Mouse (Mus musculus) lung, embryonic 14.5 days (tissue): ENCODE measurements around the gene Lrrc51. TPM values are rescaled to one million over a fixed set of nuclear protein-coding genes. Genes with fewer than 3 reads are reported as not detected.
"Not testable (repeated sequence)": the region's sequence is repeated elsewhere in the genome, so short reads cannot be mapped to it uniquely, and the experiment has no call there.

Experiments
- ATAC-seq: fragments of 200-750 bp; cut with Nextera tagmentation; 2 replicates; pipeline ENCODE4 v1.8.0; 2017; ENCODE audit warnings: mild to moderate bottlenecking, moderate TSS enrichment, moderate library complexity; ENCODE audit not compliant: insufficient read depth
- DNase-seq: peaks from one replicate; pipeline ENCODE4 v3.0.0-alpha.2; 2015
- H3K27ac ChIP-seq: fragments of 300-500 bp; sonication (generic); 2 replicates; pipeline ENCODE4 v1.5.1; 2014; ENCODE audit warnings: low read depth, mild to moderate bottlenecking, moderate library complexity
- H3K27me3 ChIP-seq: fragments of 300-500 bp; sonication (generic); 2 replicates; pipeline ENCODE4 v1.6.1; 2014; ENCODE audit warnings: low read length, control low read depth; ENCODE audit not compliant: insufficient read depth
- H3K36me3 ChIP-seq: fragments of 300-500 bp; sonication (generic); 2 replicates; pipeline ENCODE4 v1.6.1; 2014; ENCODE audit warnings: control low read depth; ENCODE audit not compliant: insufficient read depth
- H3K4me1 ChIP-seq: fragments of 300-500 bp; sonication (generic); 2 replicates; pipeline ENCODE4 v1.6.1; 2014; ENCODE audit warnings: antibody characterized with exemption, control low read depth; ENCODE audit not compliant: insufficient read depth
- H3K4me2 ChIP-seq: fragments of 300-500 bp; sonication (generic); 2 replicates; pipeline ENCODE4 v1.6.1; 2014; ENCODE audit warnings: mild to moderate bottlenecking
- H3K4me3 ChIP-seq: fragments of 300-500 bp; sonication (generic); 2 replicates; pipeline ENCODE4 v1.5.1; 2014; ENCODE audit warnings: low read depth, low read length
- H3K9ac ChIP-seq: fragments of 300-500 bp; sonication (generic); 2 replicates; pipeline ENCODE4 v1.6.1; 2014
- H3K9me3 ChIP-seq: fragments of 300-500 bp; sonication (generic); 2 replicates; pipeline ENCODE4 v1.6.1; 2016; ENCODE audit warnings: low read depth, low read length, control low read depth
- CTCF ChIP-seq: IDR thresholded peaks from 2 replicates; pipeline ENCODE4 v1.5.1; 2016; ENCODE audit warnings: antibody characterized with exemption, low read depth
- WGBS: fragments of 180-500 bp; shearing (Covaris S2); extraction: QIAGEN DNeasy Blood & Tissue Kit; methylation state at CpG from one replicate; pipeline ENCODE4 v1.1.7; 2014; 5-methylcytosine and 5-hydroxymethylcytosine counted together
- polyA plus RNA-seq: library from polyadenylated mRNA; unstranded; fragments of >200 nt; fragmentation: Nextera tagmentation; extraction: Ambion mirVana; gene quantifications from 2 replicates; pipeline ENCODE4 v1.2.1, GENCODE M21; 2014

The Lrrc51 gene
- polyA plus RNA-seq, 1 experiment from 2014 or later: 8.3 TPM

DNA sequence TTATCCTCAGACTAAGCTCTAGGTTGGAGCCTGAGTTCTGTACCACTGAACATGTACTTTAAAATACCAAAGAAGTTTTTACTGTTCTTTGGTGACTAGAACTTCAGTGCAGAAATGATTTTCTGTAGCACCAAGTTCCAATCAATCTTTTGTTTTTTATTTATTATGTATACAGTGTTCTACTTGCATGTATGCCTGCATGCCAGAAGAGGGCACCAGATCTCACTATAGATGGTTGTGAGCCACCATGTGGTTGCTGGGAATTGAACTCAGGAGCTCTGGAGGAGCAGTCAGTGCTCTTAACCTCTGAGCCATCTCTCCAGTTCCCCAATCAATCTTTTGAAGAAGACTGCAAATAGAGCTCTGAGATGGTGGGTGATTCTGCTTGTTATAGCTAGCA is 7.8 kb downstream of the Lrrc51 start:
- not testable (repeated sequence) for H3K27ac ChIP-seq, H3K4me3 ChIP-seq, DNase-seq, H3K36me3 ChIP-seq, H3K9me3 ChIP-seq, ATAC-seq, H3K9ac ChIP-seq, H3K4me1 ChIP-seq, H3K4me2 ChIP-seq, H3K27me3 ChIP-seq
- peak; percentile 12; the same call in 1 of the 2 replicates for TF ChIP-seq CTCF

DNA sequence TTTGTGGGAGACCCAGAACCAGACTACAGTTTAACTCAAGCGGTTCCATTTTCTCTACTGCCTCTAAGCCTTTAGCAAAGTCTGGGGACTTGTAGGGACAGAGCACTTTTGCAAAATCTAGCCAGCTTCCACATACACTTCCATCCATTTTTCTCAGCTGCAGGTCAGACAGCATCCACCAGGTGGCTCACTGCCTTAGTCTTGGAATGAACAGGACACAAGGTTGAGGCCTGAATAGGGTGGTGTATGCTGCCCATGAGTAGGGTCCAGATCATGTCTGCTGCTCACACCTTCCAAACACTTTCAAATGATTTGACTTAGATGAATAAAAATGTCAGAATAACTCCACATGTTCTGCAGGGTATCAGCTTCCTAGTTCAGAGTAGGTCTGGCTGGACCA is 15.6 kb downstream of the Lrrc51 start:
- no peak overlapping the region for H3K4me3 ChIP-seq
- H3K9ac ChIP-seq: no peak overlapping the region
- WGBS: 28% methylated on average over 1 of the region's 1 CpGs
- no peaks in the 10 kb centered on the region for H3K4me1 ChIP-seq
- TF ChIP-seq CTCF: peak; percentile 89
- no peak overlapping the region for H3K27ac ChIP-seq
- H3K4me2 ChIP-seq: no peak overlapping the region
- no peaks in the 10 kb centered on the region for H3K27me3 ChIP-seq
- H3K36me3 ChIP-seq: peaks cover 17% of the 10 kb centered on the region
- H3K9me3 ChIP-seq: no peaks in the 10 kb centered on the region
- ATAC-seq: peak; percentile 84; the same call in 1 of the 2 replicates
- DNase-seq: peak; percentile 87

DNA sequence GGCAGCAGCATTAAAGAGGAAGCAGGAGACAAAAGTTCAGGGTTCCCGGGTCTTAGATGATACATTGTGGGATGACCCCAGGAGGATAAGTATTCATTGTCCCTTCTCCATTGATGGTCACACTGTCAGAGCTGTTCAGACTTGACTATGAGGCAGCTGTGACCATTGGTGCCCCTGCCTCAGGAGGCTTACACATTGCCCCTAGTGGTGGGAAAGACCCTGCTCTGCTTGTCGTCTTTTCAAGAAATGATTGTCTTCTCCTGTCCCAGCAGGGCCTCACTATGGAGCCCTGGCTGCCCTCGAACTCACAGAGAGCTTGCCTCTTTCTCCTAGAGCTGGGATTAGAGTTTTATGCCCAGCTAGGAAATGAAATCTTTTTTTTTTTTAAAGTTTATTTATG is 21.7 kb downstream of the Lrrc51 start:
- H3K27me3 ChIP-seq: no peaks in the 10 kb centered on the region
- no peak overlapping the region for H3K9ac ChIP-seq
- no peak overlapping the region for H3K4me3 ChIP-seq
- ATAC-seq (no peak), DNase-seq (no peak)
- H3K4me2 ChIP-seq: no peak overlapping the region
- H3K36me3 ChIP-seq: peaks cover 51% of the 10 kb centered on the region
- peak; percentile 47 for TF ChIP-seq CTCF
- no peak overlapping the region for H3K27ac ChIP-seq
- H3K4me1 ChIP-seq: no peaks in the 10 kb centered on the region
- 62% methylated on average over 3 of the region's 3 CpGs for WGBS
- no peaks in the 10 kb centered on the region for H3K9me3 ChIP-seq

DNA sequence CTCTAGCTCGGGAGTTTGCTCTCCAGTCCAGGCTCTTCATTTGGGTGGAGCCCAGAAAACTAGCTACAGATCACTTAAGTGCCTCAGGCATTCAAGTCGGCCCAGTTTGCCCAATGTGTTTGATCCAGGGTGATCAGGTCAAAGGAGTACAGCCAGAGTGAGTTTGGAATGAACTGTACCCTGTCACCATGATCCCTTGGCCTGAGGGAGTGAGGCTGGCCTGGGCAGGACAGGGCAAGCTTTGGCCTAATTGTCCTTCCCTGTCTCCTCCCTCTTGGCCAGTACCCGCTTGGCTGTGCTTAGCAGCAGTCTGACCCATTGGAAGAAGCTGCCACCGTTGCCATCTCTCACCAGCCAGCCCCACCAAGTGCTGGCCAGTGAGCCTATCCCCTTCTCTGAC is 23.6 kb downstream of the Lrrc51 start:
- Histone ChIP-seq H3K4me2 (no peak overlapping the region), H3K4me1 (no peaks in the 10 kb centered on the region), H3K27ac (no peak overlapping the region), H3K9ac (no peak overlapping the region), H3K27me3 (no peaks in the 10 kb centered on the region), H3K4me3 (no peak overlapping the region), H3K9me3 (no peaks in the 10 kb centered on the region), H3K36me3 (peaks cover 51% of the 10 kb centered on the region)
- ATAC-seq (no peak), DNase-seq (no peak)
- no peak for TF ChIP-seq CTCF
- 78% methylated on average over 4 of the region's 4 CpGs for WGBS

DNA sequence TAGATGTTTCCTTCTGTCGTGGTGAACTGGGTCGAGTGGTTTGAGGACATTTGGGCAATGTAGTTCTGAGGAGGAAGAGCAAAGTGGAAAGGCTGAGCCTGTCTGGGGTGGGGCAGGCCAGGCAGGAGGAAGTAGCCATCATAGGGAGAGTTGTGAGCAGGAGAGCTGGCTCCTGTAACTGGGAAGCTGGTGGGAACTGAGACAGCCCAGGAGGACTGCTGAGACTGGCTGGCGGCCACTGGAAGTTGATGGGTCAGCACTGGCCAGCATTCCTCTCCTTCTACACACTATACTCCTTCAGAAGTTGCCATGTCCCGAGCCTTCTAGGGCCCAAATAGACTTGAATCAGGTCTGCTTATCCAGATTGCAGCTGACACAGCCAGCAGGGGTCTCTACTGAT is 25.3 kb downstream of the Lrrc51 start:
- no peaks in the 10 kb centered on the region for H3K27me3 ChIP-seq
- H3K4me1 ChIP-seq: no peaks in the 10 kb centered on the region
- DNase-seq (no peak), ATAC-seq (no peak)
- TF ChIP-seq CTCF: no peak
- H3K9me3 ChIP-seq: no peaks in the 10 kb centered on the region
- peaks cover 38% of the 10 kb centered on the region for H3K36me3 ChIP-seq
- no peak overlapping the region for H3K9ac ChIP-seq
- 0 out of 2 replicates have a peak overlapping the region, but pooled peaks have one; percentile 1 for H3K4me2 ChIP-seq
- no peak overlapping the region for H3K4me3 ChIP-seq
- WGBS: 65% methylated on average over 4 of the region's 4 CpGs
- no peak overlapping the region for H3K27ac ChIP-seq

DNA sequence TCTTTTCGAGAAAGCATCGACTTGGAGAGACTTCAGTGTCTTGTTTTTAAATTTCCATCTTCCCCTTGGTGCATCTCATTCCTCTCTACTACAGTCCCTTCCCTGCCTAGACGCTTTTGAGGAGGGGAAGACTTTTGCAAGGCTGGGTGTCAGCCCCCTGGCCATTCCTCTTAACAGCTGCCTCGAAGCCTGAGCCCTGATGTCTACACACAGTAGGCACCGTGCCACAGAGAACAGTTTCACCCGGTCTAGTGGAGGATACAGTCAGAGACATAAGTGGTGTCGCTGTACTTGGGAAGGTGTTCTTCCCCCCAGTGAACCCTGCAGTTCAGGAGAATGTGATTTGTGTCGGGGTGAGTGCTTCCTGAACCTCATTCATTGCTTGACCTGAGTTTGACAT is 27.0 kb downstream of the Lrrc51 start:
- H3K9ac ChIP-seq: peak overlapping the region; percentile 88
- H3K27ac ChIP-seq: peak overlapping the region; percentile 96; the same call in 1 of the 2 replicates
- H3K36me3 ChIP-seq: peaks cover 21% of the 10 kb centered on the region
- no peaks in the 10 kb centered on the region for H3K4me1 ChIP-seq
- 61% methylated on average over 8 of the region's 8 CpGs for WGBS
- ATAC-seq (no peak), DNase-seq (no peak)
- H3K4me3 ChIP-seq: peak overlapping the region; percentile 81
- no peaks in the 10 kb centered on the region for H3K27me3 ChIP-seq
- H3K4me2 ChIP-seq: peak overlapping the region; percentile 62
- no peaks in the 10 kb centered on the region for H3K9me3 ChIP-seq
- TF ChIP-seq CTCF: no peak

DNA sequence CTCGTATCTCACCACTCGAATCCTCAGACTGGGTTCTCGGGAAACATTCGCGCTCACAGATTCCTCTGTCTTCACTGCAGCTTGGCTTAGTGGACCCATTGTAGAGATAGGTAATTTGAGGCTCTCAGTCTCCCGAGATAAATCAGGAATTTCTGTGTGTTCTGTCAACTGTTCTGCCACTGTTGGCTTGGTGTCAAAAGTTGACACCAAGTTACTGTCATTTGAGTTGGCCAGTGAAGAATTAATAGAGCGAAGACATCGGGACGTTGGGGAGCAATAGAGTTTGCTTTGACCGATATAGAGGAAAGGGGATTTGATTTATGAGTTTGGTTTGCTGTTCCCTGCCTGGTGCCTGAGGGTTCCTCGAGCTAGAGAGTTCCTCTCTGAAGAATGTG is 27.4 kb downstream of the Lrrc51 start, which contains the start of gene Tomt:
TSS of gene Tomt (minus strand) at position 73 of the 395 bp plus-strand sequence.
- no peak for ATAC-seq
- Histone ChIP-seq H3K9me3 (no peaks in the 10 kb centered on the region), H3K4me2 (peak within 1 kb of the TSS; percentile 62), H3K27me3 (no peaks in the 10 kb centered on the region), H3K27ac (peak within 1 kb of the TSS; percentile 96), H3K4me1 (no peaks in the 10 kb centered on the region), H3K9ac (peak within 1 kb of the TSS; percentile 88), H3K4me3 (peak within 1 kb of the TSS; percentile 81), H3K36me3 (peaks cover 18% of the 10 kb centered on the region)
- DNase-seq: no peak
- WGBS: 10% methylated on average over 11 of the region's 11 CpGs
- TF ChIP-seq CTCF: no peak
